Mouse (Mus musculus) cortical plate, adult 2 months (tissue): ENCODE measurements around the gene Ntm.

Source experiments
- CTCF ChIP-seq: fragments of 200-500 bp; IDR thresholded peaks from 2 replicates; pipeline ENCODE4 v1.5.1; 2011; ENCODE audit warnings: mild to moderate bottlenecking, control low read depth, low read length; ENCODE audit not compliant: insufficient read depth; ENCODE audit errors: extremely low read depth
- POLR2A ChIP-seq: fragments of 200-500 bp; IDR thresholded peaks from 2 replicates; pipeline ENCODE4 v1.6.1; 2011; ENCODE audit warnings: mild to moderate bottlenecking, low read length, control low read depth; ENCODE audit not compliant: insufficient read depth; ENCODE audit errors: extremely low read depth

- TF ChIP-seq POLR2A, result no peak
- TF ChIP-seq CTCF, result no peak
Measured at GRCm38 (mm10) chr9:29252866-29253265, 710.1 kb downstream of the Ntm start.
